Mouse (Mus musculus) left cerebral cortex, postnatal 25 days (tissue): ENCODE measurements around the gene Dlx3. TPM values are rescaled to one million over a fixed set of nuclear protein-coding genes. Genes with fewer than 3 reads are reported as not detected.

ENCODE experiments used
- DNase-seq, 2 experiments: peaks; one replicate each; pipeline ENCODE4 v3.0.0; 2022; ENCODE audit warnings: low spot score in 2 of 2, mixed read lengths in 1 of 2
- intact Hi-C: fragments of 180-260 bp; cut with DNase I; formaldehyde crosslinking; loops from one replicate; pipeline ENCODE4 v1.15.1; 2025
- total RNA-seq, 2 experiments: library from RNA; stranded (reverse); gene quantifications; 2 replicates each; pipeline ENCODE4 v1.2.3; 2021

Dlx3 gene
- total RNA-seq, 2 experiments from 2014 or later: not detected

- intact Hi-C loops: loop anchor here (10.0 kb wide), 2 partner anchors 859 to 1119 kb away; partner anchors contain the start of gene Igf2bp1
- no peak for DNase-seq
Measured at GRCm38 (mm10) chr11:95145851-95146403, 26.0 kb downstream of the Dlx3 start, which contains the start of gene Dlx4. Gene Dlx4 (minus strand): TSS chr11:95146263.

- intact Hi-C loops: loop anchor here (10.0 kb wide), 2 partner anchors 856 to 1116 kb away; partner anchors contain the start of gene Igf2bp1
- no peak for DNase-seq
Measured at GRCm38 (mm10) chr11:95148754-95149153, 28.8 kb downstream of the Dlx3 start.

GRCm38 (mm10) chr11:95149462-95150268 is 29.7 kb downstream of the Dlx3 start:
- intact Hi-C loops: loop anchor here (5.0 to 10.0 kb wide), 3 partner anchors 855 to 1115 kb away; partner anchors contain the start of genes Hoxb13 and Igf2bp1
- DNase-seq: no peak

- intact Hi-C loops: loop anchor here (5.0 kb wide), 1 partner anchor 1042 kb away; the partner anchor contains the start of gene Hoxb13
- peak in 1 of 2 experiments; percentile 12 for DNase-seq
Measured at GRCm38 (mm10) chr11:95150269-95151049, 30.5 kb downstream of the Dlx3 start.

GRCm38 (mm10) chr11:95153116-95153515 is 33.2 kb downstream of the Dlx3 start:
- DNase-seq: no peak
- intact Hi-C loops: loop anchor here (5.0 kb wide), 1 partner anchor 1039 kb away; the partner anchor contains the start of gene Hoxb13

- no peak for DNase-seq
- intact Hi-C loops: loop anchor here (5.0 kb wide), 1 partner anchor 1039 kb away; the partner anchor contains the start of gene Hoxb13
Measured at GRCm38 (mm10) chr11:95153681-95154080, 33.8 kb downstream of the Dlx3 start.

- intact Hi-C loops: no loop called here
- DNase-seq: no peak
Measured at GRCm38 (mm10) chr11:95155511-95155910, 35.6 kb downstream of the Dlx3 start.

- intact Hi-C loops: no loop called here
- no peak for DNase-seq
Measured at GRCm38 (mm10) chr11:95157356-95157755, 37.4 kb downstream of the Dlx3 start.

GRCm38 (mm10) chr11:95157872-95158271 is 38.0 kb downstream of the Dlx3 start:
- intact Hi-C loops: no loop called here

GRCm38 (mm10) chr11:95159763-95160371 is 39.9 kb downstream of the Dlx3 start:
- intact Hi-C loops: no loop called here
- no peak for DNase-seq

More at GRCm38 (mm10) chr11:95157872-95158271, 38.0 kb downstream of the Dlx3 start:
- DNase-seq: no peak

GRCm38 (mm10) chr11:95160693-95161092 is 40.8 kb downstream of the Dlx3 start:
- intact Hi-C loops: no loop called here
- no peak for DNase-seq

GRCm38 (mm10) chr11:95161708-95162107 is 41.8 kb downstream of the Dlx3 start:
- intact Hi-C loops: no loop called here

GRCm38 (mm10) chr11:95165857-95166256 is 45.9 kb downstream of the Dlx3 start:
- intact Hi-C loops: no loop called here
- DNase-seq: no peak

More at GRCm38 (mm10) chr11:95161708-95162107, 41.8 kb downstream of the Dlx3 start:
- DNase-seq: no peak

Other genes with a start within 250 kb of the Dlx3 start
- 10 to 100 TPM; 22.8 to 31.9 TPM for gene Col1a1, start 183.9 kb upstream of the Dlx3 start, total RNA-seq
- gene Hils1, start 152.5 kb upstream of the Dlx3 start, total RNA-seq: not detected
- under 1 TPM in 1 of 2 experiments, not detected in 1; 0.46 TPM for gene Sgca, start 143.8 kb upstream of the Dlx3 start, total RNA-seq
- gene Ppp1r9b, start 129.1 kb upstream of the Dlx3 start, total RNA-seq: 100 to 1,000 TPM; 675 to 703 TPM
- gene Samd14, start 110.2 kb upstream of the Dlx3 start, total RNA-seq: 10 to 100 TPM; 30.8 to 31.1 TPM
- gene Pdk2, start 78.8 kb upstream of the Dlx3 start, total RNA-seq: 10 to 100 TPM; 87.3 to 88.7 TPM
- gene Itga3, start 43.3 kb upstream of the Dlx3 start, total RNA-seq: 10 to 100 TPM; 13.8 to 14.5 TPM
- gene Dlx4, start 26.1 kb downstream of the Dlx3 start, total RNA-seq: not detected
- not detected for gene Tac4, start 141.4 kb downstream of the Dlx3 start, total RNA-seq
- gene Kat7, start 190.1 kb downstream of the Dlx3 start, total RNA-seq: 10 to 100 TPM; 67.5 to 70.1 TPM
- 1 to 10 TPM; 2.5 to 3.8 TPM for gene Fam117a, start 216.9 kb downstream of the Dlx3 start, total RNA-seq